Mouse (Mus musculus) frontal cortex, adult (tissue): ENCODE data around the gene Atp2a3.

ENCODE experiments used
- ATAC-seq: cut with Nextera tagmentation; 2 replicates; pipeline ENCODE4 v1.9.2; 2017; ENCODE audit warnings: mild to moderate bottlenecking, moderate library complexity, mixed read lengths; ENCODE audit not compliant: low TSS enrichment

Atp2a3 gene

DNA sequence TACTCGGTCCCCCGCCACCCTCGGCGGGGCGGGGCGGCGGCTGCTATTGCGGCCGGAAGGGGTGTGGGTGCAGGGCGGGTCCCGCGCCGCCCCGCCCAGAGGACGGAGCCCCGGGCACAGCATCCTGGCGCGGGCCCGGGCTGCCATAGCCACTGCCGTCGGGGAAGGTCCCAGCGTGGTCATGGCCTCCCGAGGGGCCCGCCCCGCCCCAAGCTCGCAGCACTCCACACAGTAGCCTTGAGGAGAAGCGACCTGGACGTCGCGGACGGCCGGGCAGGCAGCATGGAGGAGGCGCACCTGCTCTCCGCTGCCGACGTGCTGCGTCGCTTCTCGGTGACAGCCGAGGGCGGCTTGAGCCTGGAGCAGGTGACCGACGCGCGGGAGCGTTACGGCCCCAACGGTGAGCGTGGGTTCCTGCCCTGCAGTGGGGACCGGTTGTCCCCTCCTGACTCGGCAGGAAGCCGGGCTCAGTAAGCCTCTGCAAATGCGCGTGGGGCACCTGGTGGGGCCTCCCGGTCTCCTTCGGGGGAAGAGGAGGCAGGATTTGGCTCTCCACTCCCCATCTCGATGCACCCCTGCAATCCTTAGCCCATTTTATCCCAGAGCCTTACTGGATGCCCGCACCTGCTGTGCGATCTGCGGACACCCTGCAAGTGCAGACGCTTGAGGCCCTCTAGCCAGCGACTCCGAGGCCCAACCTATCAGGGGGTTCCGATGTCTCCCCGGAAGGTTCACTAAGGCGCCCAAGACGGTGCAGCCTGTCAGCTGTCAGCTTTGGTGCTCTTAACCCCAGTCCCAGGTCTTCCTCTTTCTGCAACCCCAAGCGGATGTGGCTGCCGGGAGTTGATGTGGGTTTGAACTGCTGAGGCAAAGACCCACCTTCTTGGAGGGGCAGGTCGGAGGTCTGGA, at the start of gene Atp2a3:
Atp2a3 (plus strand) TSS at position 98 of the 909 bp plus-strand sequence.
- no peak for ATAC-seq

DNA sequence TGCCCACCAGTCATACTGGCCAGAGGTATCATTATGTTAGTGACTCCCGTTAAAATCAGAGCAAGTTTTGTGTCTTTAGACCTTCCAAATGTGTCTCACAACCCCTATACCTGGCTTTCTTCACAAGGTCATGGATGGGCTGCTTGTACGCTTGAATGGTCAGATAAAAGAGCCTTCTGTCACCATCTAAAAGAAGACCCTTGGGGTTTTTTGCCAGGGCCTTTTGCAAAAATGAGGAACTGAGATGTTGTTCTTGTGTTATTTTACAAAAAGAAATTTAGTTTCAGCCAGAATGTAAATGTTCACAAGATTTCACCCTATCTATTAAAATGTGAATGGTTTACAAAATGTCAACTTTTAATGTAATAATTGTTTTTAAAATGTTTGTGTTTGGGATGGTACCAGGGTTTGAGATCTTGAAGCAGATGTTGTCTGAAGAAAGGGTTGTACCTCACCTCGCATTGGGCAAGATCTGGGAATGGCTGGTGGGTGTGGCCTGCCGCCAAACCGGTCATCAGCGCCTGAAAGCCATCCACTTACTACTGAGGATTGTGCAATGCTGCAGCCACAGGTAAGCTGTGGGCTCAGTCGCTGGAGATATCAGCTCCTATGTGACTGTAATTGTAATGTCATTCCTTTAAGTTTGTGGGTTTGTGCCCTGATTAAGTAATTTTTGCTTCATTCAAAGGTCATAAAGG, 43.5 kb upstream of the Atp2a3 start:
- no peak for ATAC-seq

DNA sequence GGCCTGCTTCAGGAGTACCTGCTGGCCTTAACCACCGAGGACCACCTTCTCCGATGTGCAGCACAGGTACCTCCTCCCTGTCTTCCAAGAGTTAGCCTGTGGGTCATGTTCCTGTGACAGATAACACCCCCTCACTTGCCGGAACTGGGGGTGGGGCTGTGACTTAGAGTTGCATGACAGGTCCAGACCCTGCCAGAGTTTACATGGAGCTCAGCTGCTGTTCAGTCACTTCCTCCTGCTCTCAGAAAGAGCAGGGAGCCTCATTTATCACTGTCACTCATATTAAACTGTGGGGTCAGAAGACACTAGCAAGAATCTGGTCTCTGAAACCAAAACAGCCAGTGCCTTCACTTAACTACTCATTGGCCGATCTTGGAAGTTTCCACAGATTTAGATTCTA, 37.9 kb upstream of the Atp2a3 start:
- no peak for ATAC-seq

DNA sequence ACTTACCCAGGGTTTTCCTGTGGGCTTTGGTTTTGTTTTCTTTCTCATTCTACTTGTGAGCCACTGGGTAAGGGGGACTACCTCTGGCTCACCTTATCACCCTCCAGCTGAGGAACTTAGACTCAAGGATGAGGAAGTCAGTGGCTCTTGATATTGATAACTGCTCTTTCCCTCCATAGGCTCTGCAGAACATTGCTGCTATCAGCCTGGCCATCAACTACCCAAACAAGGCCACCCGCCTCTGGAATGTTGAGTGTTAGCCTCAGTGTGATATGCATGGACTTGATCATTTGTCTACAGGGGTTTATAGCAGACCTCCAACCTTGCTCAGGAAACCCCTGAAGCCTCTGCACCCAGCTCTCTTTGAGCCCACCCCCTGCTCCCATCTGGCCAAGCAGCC, 36.5 kb upstream of the Atp2a3 start:
- no peak for ATAC-seq

DNA sequence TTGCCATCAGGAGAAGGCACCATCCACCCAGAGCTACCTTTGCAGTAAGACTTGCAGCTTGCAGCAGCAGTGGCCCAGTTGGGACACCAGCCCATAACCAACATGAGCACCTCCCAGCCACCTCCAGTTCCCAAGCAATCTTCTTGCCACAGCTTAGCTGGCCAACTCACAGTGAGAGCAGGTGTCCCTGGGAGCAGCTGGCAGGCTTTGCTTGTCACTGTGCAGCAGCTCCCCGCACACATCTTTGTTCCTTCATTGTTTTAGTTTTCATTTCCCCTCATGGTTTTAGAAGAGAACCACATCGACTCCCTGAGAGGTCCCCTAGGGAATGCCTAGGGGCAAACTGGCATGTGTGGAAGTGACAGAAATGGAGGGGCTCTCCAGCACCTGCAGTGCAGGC, 35.9 kb upstream of the Atp2a3 start:
- peak; percentile 73 for ATAC-seq

DNA sequence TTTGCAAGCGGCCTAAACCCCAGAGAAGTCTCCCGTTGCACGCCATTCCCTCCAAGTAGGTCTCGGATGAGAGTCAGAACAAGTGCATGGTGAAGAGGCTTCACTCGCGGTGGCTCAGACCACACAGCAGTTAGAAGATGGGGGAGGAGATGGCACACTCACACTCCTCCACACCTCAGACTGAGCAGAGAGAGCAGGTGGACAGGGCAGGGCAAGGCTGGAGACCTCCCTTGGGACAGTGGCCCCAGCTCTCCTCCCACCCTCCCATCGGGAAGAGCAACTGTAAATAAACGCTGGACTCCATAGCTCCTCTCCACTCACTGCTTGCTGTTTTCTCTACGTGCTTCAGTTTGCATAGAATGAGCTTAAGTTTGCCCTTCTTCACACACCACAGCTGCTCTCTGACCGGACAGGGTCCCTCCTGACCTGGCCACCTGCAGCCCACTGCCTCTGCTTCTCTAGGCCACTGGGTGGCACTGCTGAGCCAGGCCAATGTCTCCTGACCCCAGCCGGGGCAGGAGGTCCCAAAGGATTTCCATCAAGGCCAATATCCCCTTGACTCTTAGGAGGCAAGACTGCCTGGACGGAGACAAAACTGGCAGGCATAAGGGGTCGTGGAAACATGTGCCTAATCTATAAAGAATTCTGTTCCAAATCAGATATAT, 34.6 kb upstream of the Atp2a3 start:
- ATAC-seq = no peak

DNA sequence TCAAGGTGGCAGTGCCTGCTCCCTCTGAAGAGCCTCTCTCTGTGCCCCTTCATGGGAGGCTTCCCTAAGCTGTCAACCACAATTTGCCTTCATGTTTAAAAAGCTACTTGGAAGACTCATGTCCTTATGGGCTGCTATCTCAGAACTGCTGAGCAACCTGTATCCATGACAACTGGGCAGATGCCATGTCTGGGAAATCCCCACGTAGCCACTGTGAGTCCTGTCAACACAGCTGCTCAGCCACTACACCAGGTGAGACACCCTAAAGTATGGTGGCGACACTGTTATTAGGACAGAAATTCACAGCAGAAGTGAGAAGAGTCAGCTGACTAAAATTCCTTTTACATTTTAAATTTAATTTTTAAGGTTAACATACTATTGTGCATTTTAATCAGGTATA, 32.5 kb upstream of the Atp2a3 start:
- ATAC-seq = no peak

DNA sequence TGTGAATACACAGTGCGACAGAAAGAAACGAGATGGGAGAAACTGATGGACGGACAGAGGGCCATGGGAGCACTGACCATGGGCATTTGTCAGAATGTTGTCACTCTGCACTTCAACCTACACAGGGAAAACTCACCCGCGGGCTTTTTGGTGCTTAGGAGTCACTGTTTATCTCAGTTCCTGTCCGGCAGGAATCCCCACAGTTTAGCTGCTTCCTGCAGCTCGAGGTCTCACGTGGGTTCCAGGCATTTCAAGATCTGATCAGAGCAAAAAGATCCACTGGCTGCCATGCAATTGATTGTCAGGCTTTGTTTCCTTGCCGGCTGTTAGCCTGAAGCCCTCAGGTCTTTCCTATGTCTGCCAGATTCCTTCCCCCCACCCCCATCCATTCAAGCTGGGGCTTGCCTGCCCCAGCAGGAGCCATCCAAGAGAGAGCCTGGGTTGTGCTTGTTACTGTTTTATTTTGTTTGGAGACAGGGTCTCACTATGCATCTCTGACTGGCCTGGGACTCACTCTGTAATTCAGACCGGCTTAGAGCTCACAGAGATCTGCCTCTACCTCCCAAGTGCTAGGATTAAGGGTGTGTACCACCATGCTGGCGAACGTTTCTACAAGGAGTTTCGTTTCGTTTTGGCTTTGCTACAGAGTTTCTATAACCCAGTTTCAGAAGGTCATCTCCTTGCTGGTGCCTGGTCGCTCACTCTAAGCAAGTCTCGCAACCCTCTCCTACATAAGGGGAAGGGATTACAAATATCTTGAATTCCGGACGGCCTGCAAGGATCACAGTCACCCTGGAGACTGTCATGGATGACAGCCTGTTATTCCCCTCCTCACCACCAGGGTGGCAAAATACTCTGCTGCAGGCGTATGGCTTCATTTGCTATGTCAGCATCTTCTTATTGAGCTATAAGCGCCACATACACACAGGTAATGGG, 20.5 kb upstream of the Atp2a3 start:
- peak; percentile 55; the same call in 1 of the 2 replicates for ATAC-seq

DNA sequence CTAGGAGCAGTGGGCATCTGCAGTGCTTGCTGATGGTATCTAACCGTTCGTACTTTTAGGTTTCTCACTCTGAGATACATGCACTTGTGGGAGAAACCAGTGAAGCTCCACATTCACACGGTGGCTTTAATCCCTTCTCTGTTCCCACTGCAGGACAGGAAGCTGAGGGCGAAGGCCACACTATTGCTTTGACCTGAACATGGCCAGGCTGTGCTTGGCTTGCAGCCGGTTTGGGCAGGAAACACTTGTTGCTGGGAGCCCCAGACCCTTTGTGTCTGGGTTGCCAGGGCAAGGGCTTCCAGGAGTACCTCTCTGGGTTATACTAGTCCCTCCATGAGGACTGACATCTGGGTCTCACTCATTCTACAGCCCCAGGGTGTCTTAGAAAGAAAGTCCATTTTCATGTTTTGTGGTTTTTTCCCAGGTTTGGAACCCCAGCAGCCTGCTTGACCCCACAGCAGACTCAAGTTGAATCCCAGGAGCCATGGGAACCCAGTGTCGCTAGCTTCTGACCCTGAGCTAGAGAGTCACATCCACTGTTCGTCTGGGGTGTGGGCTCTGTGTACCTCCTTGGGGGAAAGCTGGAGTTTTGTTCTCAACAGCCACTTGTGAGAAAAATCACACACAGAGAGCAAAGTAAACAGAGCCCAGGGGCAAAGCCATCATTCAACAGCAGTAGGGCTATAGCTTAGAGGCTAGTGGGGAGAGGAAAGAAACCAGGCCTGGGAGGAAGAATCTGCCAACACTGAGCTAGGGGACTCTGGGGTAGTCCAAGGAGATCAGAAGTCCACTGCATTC, 15.8 kb upstream of the Atp2a3 start:
- no peak for ATAC-seq

DNA sequence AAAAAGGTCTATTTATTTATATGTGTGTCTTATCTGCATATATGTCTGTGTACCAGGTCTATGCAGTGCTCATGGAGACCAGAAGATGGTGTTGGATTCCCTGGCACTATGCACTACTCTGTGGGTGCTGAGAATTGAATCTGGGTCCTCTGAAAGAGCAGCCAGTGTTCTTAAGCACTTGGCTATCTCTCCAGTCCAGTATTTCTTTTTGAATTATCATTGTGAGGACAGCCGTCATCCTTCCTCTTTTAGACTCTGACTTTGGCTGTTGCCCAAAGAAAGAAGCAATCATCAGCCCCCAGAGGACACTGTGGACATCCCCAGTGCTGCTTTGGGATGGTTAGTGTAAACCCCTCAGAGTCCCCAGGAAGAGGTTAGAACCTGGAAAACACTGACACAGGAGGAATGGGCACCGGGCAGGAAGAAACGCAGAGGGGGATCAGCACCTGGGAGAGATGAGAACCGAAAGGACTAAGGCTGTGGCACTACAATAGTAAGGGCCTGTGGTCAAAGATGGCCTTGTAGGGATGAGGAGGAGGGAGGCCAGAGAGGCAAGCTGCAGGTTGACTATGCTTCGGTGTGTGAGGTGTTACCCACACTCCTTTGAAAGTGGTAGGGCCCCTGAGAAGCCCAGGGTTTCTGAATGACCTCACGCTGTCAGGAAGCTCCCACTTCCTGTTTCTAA, 15.0 kb upstream of the Atp2a3 start:
- no peak for ATAC-seq

DNA sequence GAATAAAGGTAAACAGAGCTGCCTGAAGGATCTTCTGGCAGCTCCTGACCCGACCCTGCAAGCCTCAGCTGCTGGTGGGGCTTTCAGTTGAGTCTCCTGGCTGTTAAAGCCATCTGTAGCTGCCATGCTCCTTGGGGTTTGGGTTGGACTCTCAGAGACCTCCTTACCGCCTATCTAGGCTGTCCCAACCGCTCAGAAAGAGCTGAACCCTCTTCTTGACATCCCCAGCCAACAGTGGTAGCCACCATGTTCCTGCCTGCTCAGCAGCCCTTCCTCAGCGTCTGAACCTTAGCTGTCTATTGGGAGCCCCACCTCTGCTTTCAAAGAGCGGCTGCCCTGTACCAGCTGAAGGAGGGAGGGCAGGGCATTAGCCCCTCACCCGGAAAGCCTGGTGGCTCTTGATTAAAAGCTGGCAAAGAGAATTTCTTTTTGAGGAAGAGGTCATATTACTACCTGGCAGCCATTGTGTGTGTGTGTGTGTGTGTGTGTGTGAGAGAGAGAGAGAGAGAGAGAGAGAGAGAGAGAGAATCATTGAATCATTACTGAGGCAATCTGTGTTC, 14.3 kb upstream of the Atp2a3 start:
- ATAC-seq = no peak

DNA sequence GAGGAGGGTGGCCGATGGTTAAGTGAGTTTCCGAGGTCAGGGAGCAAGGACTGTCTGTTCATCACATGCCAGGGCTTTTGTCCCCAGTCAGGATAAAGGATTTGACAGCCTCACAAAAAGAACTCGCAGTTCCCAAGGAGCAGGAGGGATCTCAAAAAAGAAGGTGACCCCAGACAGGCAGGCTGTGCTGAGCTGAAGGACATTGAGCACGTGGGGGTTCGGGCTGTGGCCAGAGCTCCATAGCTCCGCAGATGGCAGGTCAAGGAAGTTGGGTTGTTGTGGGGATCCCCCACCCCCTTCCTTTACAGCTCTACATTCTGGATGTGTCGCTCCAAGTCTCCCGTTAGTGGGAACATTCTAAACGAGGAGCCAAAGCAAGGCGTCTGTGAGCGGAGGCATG, 13.1 kb upstream of the Atp2a3 start:
- no peak for ATAC-seq

DNA sequence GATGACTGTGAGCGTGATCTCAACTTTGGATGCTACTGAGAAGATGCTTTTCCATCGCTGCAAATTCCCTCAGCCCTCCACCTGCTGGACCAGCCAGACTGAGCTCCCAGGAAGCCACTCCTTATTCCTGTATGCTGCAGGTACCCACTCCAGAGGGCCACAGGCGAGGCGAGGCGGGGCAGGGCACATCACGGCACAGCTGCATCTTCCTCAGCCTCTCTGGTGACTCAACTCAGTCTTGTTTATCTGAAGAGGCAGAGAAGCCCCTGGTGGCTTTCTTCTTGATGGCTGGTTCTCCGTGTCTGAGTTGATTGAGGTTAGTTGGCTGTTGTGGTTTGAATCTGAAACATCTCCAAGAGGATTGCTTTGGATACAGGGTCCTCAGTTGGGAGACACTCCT, 12.7 kb upstream of the Atp2a3 start:
- ATAC-seq = no peak

DNA sequence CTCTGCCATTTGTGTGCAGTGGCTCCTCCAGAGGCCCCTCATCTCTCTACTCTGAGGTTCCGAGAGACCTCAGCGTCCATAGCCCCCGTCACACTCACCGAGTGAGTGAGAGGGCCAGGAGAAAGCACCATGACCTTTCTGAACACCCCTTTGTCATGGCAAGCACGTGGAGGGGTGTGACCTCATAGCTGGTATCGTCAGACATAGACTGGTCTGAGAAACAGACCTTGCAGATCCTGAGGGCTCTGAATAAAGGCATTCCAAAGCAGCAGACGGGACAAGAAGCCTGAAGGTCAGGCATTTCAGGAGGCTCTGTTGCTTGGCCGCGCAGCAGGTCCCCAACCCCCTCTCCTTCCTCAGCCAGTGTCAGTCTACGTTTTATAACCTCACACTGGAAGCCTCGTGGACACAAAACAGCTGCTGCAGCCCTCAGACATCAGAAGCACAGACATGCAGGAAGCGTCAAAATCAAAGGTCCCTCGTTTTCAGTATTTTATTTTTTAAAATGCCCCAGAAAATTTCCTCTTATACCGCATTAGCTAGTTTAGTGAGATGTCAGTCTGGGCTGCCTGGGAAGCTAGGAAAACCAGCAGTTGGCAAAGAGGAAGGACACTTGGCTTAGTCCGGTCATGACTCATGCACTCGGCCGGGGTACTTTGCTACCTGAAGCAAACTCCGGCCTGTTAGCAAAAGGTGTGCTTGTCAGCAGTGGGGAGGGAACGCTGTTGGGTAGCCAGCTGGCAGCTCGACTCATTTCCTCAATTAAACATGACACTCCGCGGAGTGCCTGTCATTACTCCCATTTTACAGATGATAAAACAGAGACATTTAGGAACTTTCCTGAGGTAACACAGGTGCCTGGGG, 9.6 kb upstream of the Atp2a3 start:
- no peak for ATAC-seq

DNA sequence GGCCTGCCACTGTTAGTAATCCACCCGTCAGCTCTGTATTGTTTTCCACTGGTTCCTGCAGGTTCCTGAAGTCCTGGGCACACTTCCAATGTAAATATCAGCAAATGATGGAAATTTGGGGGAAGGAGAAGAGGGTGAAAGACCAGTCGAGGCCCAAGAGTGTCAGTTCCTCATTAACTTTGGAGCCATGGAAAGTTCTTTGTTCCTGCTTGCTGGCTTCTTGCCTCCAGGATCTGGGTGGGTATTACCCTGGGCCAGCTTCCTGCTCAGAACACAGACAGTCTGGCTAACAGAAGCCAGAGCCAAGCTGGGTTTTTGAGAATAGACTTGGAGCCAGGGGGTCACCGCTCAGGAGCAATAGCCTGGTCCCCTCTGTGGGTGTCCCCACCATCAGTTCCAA, 8.7 kb upstream of the Atp2a3 start:
- ATAC-seq = no peak

DNA sequence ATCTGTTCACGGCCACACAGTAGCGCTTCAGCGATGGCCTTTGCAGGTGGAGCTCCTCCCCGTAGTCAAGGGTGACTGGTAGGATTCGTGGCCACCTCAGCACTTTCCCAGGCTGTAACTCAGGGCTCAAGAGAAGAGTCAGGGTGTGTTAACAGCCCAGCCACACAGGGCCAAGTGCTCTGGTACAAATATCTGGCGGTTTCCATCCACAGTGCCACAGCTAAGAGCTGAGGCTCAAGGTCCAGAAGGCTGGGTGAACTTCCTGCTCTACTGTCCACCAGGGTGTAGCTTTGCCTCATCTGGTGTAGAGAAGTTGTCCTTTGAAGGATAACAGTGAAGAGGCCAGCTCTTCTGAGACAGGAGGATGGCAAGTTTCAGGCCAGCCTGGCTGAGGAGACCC, 8.3 kb upstream of the Atp2a3 start:
- no peak for ATAC-seq

DNA sequence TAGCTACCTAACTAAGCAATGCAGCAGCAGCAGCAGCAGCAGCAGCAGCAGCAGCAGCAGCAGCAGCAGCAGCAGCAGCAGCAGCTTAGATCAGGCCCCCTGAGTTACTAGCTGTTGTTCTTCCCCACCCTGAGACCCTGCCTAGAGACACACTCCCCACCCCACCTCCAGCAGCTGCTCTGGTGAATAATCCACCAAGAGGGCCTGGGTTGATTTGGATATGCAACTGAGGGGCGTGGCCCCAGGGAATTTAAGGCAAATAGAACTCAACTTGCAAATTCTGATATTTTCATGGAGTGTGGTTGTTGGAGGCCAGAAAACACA, 7.9 kb upstream of the Atp2a3 start:
- no peak for ATAC-seq

DNA sequence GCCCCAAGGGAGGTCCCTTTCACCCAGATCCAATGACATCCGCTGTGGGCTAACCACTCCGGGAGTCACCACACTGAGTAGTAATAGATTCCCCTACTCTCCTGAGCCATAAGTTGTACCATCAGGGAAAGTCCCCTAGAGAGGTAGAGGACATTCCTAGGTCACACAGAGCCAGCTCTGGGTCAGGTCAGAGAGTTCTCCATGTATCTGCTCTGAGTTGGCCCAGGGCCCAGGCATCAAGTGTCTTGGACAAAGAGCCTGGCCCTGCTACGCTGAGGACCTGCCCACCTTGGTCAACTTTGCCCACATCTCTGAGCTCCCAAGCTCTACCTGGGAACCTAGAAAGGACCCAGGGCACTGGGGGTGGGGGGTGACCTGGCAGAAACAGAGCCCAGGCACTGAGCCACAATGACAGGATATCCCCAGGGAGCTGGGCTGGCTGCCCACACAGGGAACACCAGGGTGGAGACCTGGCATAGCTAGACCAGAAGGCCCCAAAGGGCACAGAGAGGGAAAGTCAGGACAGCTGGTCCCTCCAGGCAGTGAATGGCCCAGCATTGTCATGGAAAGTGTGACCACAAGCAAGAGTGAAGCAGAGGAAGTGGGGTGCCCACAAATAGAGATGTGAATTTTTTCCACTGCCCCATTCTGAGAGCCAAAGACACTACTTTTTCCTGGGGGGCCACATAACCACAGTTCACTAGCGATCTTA, 7.4 kb upstream of the Atp2a3 start:
- ATAC-seq = no peak
